Mouse (Mus musculus): ENCODE measurements around the gene Usp7. TPM values are rescaled to one million over a fixed set of nuclear protein-coding genes. Genes with fewer than 3 reads are reported as not detected.

Usp7 gene
- polyA plus RNA-seq, 1 experiment from 2014 or later = 16.5 TPM

- ATAC-seq (peak; percentile 12; the same call in 1 of the 2 replicates), DNase-seq (ENCODE audit: low spot score) (no peak)
- TF ChIP-seq CTCF (IDR thresholded peaks at IDR 0.05) (no peak), EP300 (IDR thresholded peaks at IDR 0.05) (no peak)
- H3K4me1 ChIP-seq (ENCODE audit: insufficient read depth, low read depth, low read length) = peaks cover 10% of the 10 kb centered on the region; the same call in 1 of the 2 replicates
- H3K36me3 ChIP-seq (ENCODE audit: insufficient read depth, low read length) = peaks cover 15% of the 10 kb centered on the region
- H3K9me3 ChIP-seq (ENCODE audit: low read length) = no peaks in the 10 kb centered on the region
- no peak overlapping the region for H3K9ac ChIP-seq (replicated peaks; ENCODE audit: low read depth)
- no peak overlapping the region for H3K27ac ChIP-seq (ENCODE audit: low read length)
- 64% methylated on average over 10 of the region's 10 CpGs for WGBS
- H3K4me2 ChIP-seq (replicated peaks; ENCODE audit: low read depth, low read length) = no peak overlapping the region
- no peaks in the 10 kb centered on the region for H3K27me3 ChIP-seq (replicated peaks; ENCODE audit: insufficient read depth, low read length)
- no peak overlapping the region for H3K4me3 ChIP-seq (ENCODE audit: low read depth, low read length)
Observed at GRCm38 (mm10) chr16:8715513-8716080, 76.5 kb downstream of the Usp7 start.

- H3K27ac ChIP-seq (ENCODE audit: low read length) = no peak overlapping the region
- H3K27me3 ChIP-seq (replicated peaks; ENCODE audit: insufficient read depth, low read length) = no peaks in the 10 kb centered on the region
- TF ChIP-seq CTCF (IDR thresholded peaks at IDR 0.05) = no peak
- TF ChIP-seq EP300 (IDR thresholded peaks at IDR 0.05) = no peak
- H3K4me3 ChIP-seq (ENCODE audit: low read depth, low read length) = no peak overlapping the region
- H3K4me1 ChIP-seq (ENCODE audit: insufficient read depth, low read depth, low read length) = peaks cover 8% of the 10 kb centered on the region; the same call in 1 of the 2 replicates
- H3K4me2 ChIP-seq (replicated peaks; ENCODE audit: low read depth, low read length) = no peak overlapping the region
- 79% methylated on average over 5 of the region's 5 CpGs for WGBS
- H3K9ac ChIP-seq (replicated peaks; ENCODE audit: low read depth) = no peak overlapping the region
- DNase-seq (ENCODE audit: low spot score) (no peak), ATAC-seq (no peak)
- H3K9me3 ChIP-seq (ENCODE audit: low read length) = no peaks in the 10 kb centered on the region
- H3K36me3 ChIP-seq (ENCODE audit: insufficient read depth, low read length) = peaks cover 17% of the 10 kb centered on the region
Observed at GRCm38 (mm10) chr16:8714851-8715250, 77.3 kb downstream of the Usp7 start.

GRCm38 (mm10) chr16:8711998-8712397 lies 80.1 kb downstream of the Usp7 start:
- ATAC-seq = no peak
- no peaks in the 10 kb centered on the region for H3K9me3 ChIP-seq (ENCODE audit: low read length)
- H3K4me2 ChIP-seq (replicated peaks; ENCODE audit: low read depth, low read length) = no peak overlapping the region
- 78% methylated on average over 9 of the region's 9 CpGs for WGBS
- no peak overlapping the region for H3K9ac ChIP-seq (replicated peaks; ENCODE audit: low read depth)
- no peak overlapping the region for H3K27ac ChIP-seq (ENCODE audit: low read length)
- no peak for TF ChIP-seq EP300 (IDR thresholded peaks at IDR 0.05)
- TF ChIP-seq CTCF (IDR thresholded peaks at IDR 0.05) = no peak
- no peak overlapping the region for H3K4me3 ChIP-seq (ENCODE audit: low read depth, low read length)
- H3K36me3 ChIP-seq (ENCODE audit: insufficient read depth, low read length) = peaks cover 32% of the 10 kb centered on the region
- no peaks in the 10 kb centered on the region for H3K27me3 ChIP-seq (replicated peaks; ENCODE audit: insufficient read depth, low read length)
- 0 out of 2 replicates have a peak, but pooled peaks cover 8% of the 10 kb centered on the region for H3K4me1 ChIP-seq (ENCODE audit: insufficient read depth, low read depth, low read length)
- DNase-seq (ENCODE audit: low spot score) = no peak

- ATAC-seq = no peak
- Histone ChIP-seq H3K27me3 (replicated peaks; ENCODE audit: insufficient read depth, low read length) (no peaks in the 10 kb centered on the region), H3K4me3 (ENCODE audit: low read depth, low read length) (no peak overlapping the region), H3K9me3 (ENCODE audit: low read length) (no peaks in the 10 kb centered on the region), H3K36me3 (ENCODE audit: insufficient read depth, low read length) (peaks cover 77% of the 10 kb centered on the region), H3K4me1 (ENCODE audit: insufficient read depth, low read depth, low read length) (no peaks in the 10 kb centered on the region), H3K27ac (ENCODE audit: low read length) (no peak overlapping the region), H3K9ac (replicated peaks; ENCODE audit: low read depth) (no peak overlapping the region), H3K4me2 (replicated peaks; ENCODE audit: low read depth, low read length) (no peak overlapping the region)
- DNase-seq (ENCODE audit: low spot score) = no peak
- 68% methylated on average over 3 of the region's 3 CpGs for WGBS
- no peak for TF ChIP-seq CTCF (IDR thresholded peaks at IDR 0.05)
- TF ChIP-seq EP300 (IDR thresholded peaks at IDR 0.05) = no peak
Observed at GRCm38 (mm10) chr16:8700586-8700985, 91.5 kb downstream of the Usp7 start.

GRCm38 (mm10) chr16:8699556-8699955 lies 92.6 kb downstream of the Usp7 start:
- no peak overlapping the region for H3K27ac ChIP-seq (ENCODE audit: low read length)
- no peak overlapping the region for H3K9ac ChIP-seq (replicated peaks; ENCODE audit: low read depth)
- H3K4me1 ChIP-seq (ENCODE audit: insufficient read depth, low read depth, low read length) = no peaks in the 10 kb centered on the region
- no peaks in the 10 kb centered on the region for H3K9me3 ChIP-seq (ENCODE audit: low read length)
- no peak overlapping the region for H3K4me3 ChIP-seq (ENCODE audit: low read depth, low read length)
- peaks cover 73% of the 10 kb centered on the region for H3K36me3 ChIP-seq (ENCODE audit: insufficient read depth, low read length)
- no peak overlapping the region for H3K4me2 ChIP-seq (replicated peaks; ENCODE audit: low read depth, low read length)
- WGBS = 86% methylated on average over 8 of the region's 8 CpGs
- TF ChIP-seq EP300 (IDR thresholded peaks at IDR 0.05) (no peak), CTCF (IDR thresholded peaks at IDR 0.05) (no peak)
- H3K27me3 ChIP-seq (replicated peaks; ENCODE audit: insufficient read depth, low read length) = no peaks in the 10 kb centered on the region
- DNase-seq (ENCODE audit: low spot score) = no peak
- no peak for ATAC-seq

- 89% methylated on average over 7 of the region's 7 CpGs for WGBS
- Histone ChIP-seq H3K4me1 (ENCODE audit: insufficient read depth, low read depth, low read length) (no peaks in the 10 kb centered on the region), H3K9ac (replicated peaks; ENCODE audit: low read depth) (no peak overlapping the region), H3K27ac (ENCODE audit: low read length) (no peak overlapping the region), H3K4me2 (replicated peaks; ENCODE audit: low read depth, low read length) (no peak overlapping the region), H3K4me3 (ENCODE audit: low read depth, low read length) (no peak overlapping the region), H3K36me3 (ENCODE audit: insufficient read depth, low read length) (peaks cover 37% of the 10 kb centered on the region), H3K27me3 (replicated peaks; ENCODE audit: insufficient read depth, low read length) (no peaks in the 10 kb centered on the region), H3K9me3 (ENCODE audit: low read length) (no peaks in the 10 kb centered on the region)
- DNase-seq (ENCODE audit: low spot score) (no peak), ATAC-seq (no peak)
- no peak for TF ChIP-seq EP300 (IDR thresholded peaks at IDR 0.05)
- TF ChIP-seq CTCF (IDR thresholded peaks at IDR 0.05) = no peak
Observed at GRCm38 (mm10) chr16:8691206-8691605, 100.9 kb downstream of the Usp7 start.
